Mouse (Mus musculus) kidney, adult 8-10 months (tissue): ENCODE measurements around the gene Trp53inp2.

Source experiments
- DNase-seq, 2 experiments: peaks; one replicate each; pipeline ENCODE4 v3.0.0; 2022

The Trp53inp2 gene

GRCm38 (mm10) chr2:155380261-155381059, at the start of gene Trp53inp2:
TSS of gene Trp53inp2 (plus strand) at chr2:155381059.
- peak; percentile 75 to 81 for DNase-seq

GRCm38 (mm10) chr2:155331351-155331750, 49.5 kb upstream of the Trp53inp2 start:
- no peak for DNase-seq

- DNase-seq = no peak
Measured at GRCm38 (mm10) chr2:155333421-155333820, 47.4 kb upstream of the Trp53inp2 start.

- DNase-seq = no peak
Measured at GRCm38 (mm10) chr2:155335231-155335630, 45.6 kb upstream of the Trp53inp2 start.

GRCm38 (mm10) chr2:155336254-155336653, 44.6 kb upstream of the Trp53inp2 start:
- no peak for DNase-seq

DNA sequence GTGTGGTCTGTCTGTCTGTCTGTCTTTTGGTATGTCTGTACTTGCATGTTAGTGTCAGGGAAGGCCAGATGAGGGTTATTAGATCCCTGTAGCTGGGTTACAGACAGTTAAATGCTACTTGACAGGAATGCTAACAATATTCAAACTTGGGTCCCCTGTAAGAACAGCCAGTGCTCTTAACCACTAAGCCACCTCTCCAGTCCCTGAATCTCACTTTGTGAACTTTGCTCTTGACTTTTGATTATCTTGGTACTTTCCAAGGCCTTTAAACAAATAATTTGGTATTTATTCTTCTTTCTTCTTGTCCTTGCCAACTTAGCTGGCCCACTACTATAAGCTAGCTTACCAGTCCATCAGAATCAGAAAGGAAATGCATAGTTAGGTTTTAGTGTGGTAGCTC, 40.7 kb upstream of the Trp53inp2 start:
- no peak for DNase-seq

- DNase-seq = no peak
Measured at GRCm38 (mm10) chr2:155346670-155347069, 34.2 kb upstream of the Trp53inp2 start.

GRCm38 (mm10) chr2:155354402-155354801, 26.5 kb upstream of the Trp53inp2 start:
- DNase-seq = peak in 1 of 2 experiments; percentile 19

DNA sequence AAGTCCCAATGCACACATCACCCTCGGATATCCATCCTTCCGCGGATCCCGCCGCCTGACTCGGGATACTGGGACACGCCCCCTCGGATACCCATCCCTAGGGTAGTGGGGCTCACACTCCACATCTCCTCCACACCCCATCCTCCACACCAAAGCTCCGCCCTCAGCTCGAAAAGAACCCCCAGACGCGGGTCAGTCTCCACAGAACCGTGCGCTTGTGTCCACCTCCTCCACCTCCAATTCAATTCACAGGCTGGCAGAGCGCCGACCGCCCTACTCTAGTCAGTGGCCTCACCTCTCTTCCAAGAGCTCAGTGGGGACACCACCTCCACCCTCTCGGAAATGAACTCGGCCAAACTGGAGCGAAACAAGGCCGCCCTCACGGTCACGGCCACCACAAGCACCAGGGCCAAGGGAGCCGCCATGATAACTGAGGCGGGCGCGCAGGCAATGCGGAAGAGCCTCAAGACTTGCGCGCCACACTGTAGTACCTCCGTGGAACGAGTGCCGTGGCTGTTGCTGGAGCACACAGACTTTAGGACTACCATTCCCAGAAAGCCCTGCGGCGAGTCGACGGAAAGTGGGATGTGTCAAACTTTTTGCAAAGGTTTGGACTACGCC, 23.8 kb upstream of the Trp53inp2 start, which contains the start of gene Pigu:
Gene Pigu (minus strand): TSS at position 460 of the 621 bp plus-strand sequence.
- DNase-seq = peak; percentile 97

DNA sequence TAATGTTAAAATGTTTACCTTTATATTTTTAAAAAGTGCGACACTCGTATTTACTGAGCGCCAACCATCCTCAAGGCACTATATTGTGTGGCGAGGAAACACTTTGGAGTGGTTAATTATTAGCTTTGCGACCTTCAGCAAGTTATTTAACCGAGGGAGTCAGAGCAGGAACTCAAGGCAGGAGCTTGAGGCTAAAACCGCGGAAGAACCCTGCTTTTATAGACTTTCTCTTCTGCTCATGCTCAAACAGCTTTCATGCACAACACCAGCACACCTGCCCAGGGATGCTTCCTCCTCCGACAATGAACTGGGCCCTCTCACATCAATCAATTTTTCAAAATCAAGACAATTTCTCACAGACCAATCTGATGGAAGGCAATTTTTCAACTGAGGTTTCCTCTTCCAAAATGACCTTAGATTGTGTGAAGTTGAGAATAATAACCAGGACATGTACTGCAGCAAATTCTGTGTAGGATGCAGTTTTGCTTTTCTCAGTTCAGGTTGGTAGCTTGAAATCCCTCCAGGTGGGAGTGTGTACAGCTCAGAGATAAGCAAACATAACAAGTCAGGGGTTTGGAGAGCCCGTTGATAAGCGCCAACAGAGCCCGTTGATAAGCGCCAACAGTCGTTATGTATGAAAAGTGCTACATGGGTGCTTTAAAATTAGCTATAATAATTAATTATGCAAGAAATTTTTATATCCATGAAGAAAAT, 23.0 kb upstream of the Trp53inp2 start:
- peak; percentile 54 to 84 for DNase-seq

GRCm38 (mm10) chr2:155367635-155368284, 13.1 kb upstream of the Trp53inp2 start:
- no peak for DNase-seq

GRCm38 (mm10) chr2:155369333-155369883, 11.5 kb upstream of the Trp53inp2 start:
- peak; percentile 42 to 43 for DNase-seq

DNA sequence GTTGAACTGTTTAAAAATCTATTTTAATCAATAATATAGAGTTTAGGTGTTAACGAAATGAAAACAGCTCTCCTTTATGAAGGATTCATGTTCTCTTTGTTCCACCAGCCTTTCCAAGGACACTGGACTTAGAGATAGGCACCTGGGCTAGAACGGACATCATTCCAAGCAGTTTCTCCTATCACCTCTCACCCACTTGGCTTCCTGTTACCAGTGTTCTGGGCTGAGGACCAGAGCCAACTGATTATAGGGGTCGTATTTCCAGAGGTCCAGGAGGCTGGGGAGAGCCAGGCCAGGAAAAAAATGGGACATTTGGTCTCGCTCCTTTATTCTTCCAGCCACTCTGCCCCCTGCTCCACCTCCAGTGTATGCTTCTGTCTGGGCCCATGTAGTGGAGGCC, 8.4 kb upstream of the Trp53inp2 start:
- DNase-seq = no peak

- DNase-seq = no peak
Measured at GRCm38 (mm10) chr2:155373302-155373701, 7.6 kb upstream of the Trp53inp2 start.

- DNase-seq = no peak
Measured at GRCm38 (mm10) chr2:155373886-155374285, 7.0 kb upstream of the Trp53inp2 start.

GRCm38 (mm10) chr2:155374521-155374920, 6.3 kb upstream of the Trp53inp2 start:
- DNase-seq = no peak

DNA sequence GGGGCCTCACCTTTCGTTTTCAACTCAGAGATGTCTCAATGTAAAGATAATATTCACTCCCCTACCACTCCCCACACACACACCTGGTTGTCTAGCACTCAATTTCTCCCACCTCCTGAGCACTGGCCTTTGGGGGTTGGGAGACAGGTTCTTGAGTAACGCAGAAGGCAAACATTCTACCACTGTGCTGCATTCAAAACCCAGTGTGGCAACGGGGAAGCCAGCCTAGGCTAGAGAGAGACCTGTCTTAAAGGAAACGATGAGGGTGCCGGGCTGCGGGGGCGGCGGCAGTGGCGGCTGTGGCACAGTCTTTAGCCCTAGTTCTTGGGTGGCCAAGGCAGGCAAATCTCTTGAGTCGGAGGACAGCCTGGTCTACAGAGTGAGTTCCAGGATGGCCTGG, 4.7 kb upstream of the Trp53inp2 start:
- DNase-seq = no peak

DNA sequence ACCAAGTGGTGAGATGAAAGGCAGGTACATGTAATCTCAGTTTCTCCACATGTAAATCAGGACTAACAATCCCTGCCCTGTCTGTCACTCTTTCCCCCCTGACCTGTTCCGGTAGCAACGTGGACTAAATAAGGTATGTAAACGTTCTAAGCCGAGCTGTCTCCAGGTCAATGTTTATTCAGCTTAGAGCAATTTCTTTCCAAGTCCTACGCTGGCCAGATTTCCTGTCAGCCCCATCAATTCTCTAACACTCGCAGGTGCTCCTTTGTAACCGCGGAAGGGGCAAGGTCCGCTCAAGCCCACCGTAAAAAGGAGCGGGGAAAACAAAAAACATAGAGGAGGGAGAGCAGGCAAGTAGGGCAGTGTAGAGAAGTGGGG, 190 bp downstream of the Trp53inp2 start:
- DNase-seq = peak; percentile 28 to 36

- DNase-seq = peak; percentile 98
Measured at GRCm38 (mm10) chr2:155381643-155382331, 928 bp downstream of the Trp53inp2 start.

- no peak for DNase-seq
Measured at GRCm38 (mm10) chr2:155382332-155382700, 1.5 kb downstream of the Trp53inp2 start.

- peak; percentile 65 to 67 for DNase-seq
Measured at GRCm38 (mm10) chr2:155382791-155383438, 2.1 kb downstream of the Trp53inp2 start.

GRCm38 (mm10) chr2:155385090-155385489, 4.2 kb downstream of the Trp53inp2 start:
- peak; percentile 70 to 87 for DNase-seq
